Mouse (Mus musculus) thymus, adult 2 months (tissue): Measurements from ENCODE around the gene Epas1.

Experiments used
- CTCF ChIP-seq: fragments of 200-500 bp; IDR thresholded peaks from 2 replicates; pipeline ENCODE4 v1.5.1; 2012; ENCODE audit warnings: mild to moderate bottlenecking, control low read depth, low read length, moderate library complexity, borderline replicate concordance; ENCODE audit not compliant: control insufficient read depth, poor library complexity, insufficient read depth; ENCODE audit errors: extremely low read depth
- POLR2A ChIP-seq: fragments of 200-500 bp; IDR thresholded peaks from 2 replicates; pipeline ENCODE4 v1.6.1; 2012; ENCODE audit warnings: mild to moderate bottlenecking, low read length, control low read depth, moderate library complexity; ENCODE audit not compliant: control insufficient read depth, poor library complexity, insufficient read depth; ENCODE audit errors: extremely low read depth

GRCm38 (mm10) chr17:86753130-86753821, at the start of gene Epas1:
- TF ChIP-seq POLR2A (peak; percentile 51; the same call in 1 of the 2 replicates), CTCF (peak; percentile 47; the same call in 1 of the 2 replicates)
